Mouse (Mus musculus) lung, adult 2 months (tissue): ENCODE measurements around the gene Timd2. TPM values are rescaled to one million over a fixed set of nuclear protein-coding genes. Genes with fewer than 3 reads are reported as not detected.
"Not testable (repeated sequence)": the region's sequence is repeated elsewhere in the genome, so short reads cannot be mapped to it uniquely, and the experiment has no call there.

Experiments
- DNase-seq: peaks from one replicate; pipeline ENCODE4 v3.0.0; 2022
- H3K4me1 ChIP-seq: fragments of 200-500 bp; 2 replicates; pipeline ENCODE4 v1.6.1; 2011; ENCODE audit warnings: low read length; ENCODE audit not compliant: control insufficient read depth, insufficient read depth
- H3K4me3 ChIP-seq: fragments of 200-500 bp; replicated peaks from 2 replicates; pipeline ENCODE3; 2011; ENCODE audit warnings: low read depth, mild to moderate bottlenecking, control low read depth, low read length; ENCODE audit errors: extremely low read depth
- CTCF ChIP-seq: fragments of 200-500 bp; IDR thresholded peaks from 2 replicates; pipeline ENCODE4 v1.5.1; 2011; ENCODE audit warnings: mild to moderate bottlenecking, low read length, control low read depth; ENCODE audit not compliant: insufficient read depth
- POLR2A ChIP-seq: fragments of 200-500 bp; IDR thresholded peaks from 2 replicates; pipeline ENCODE4 v1.6.1; 2011; ENCODE audit warnings: low read depth, mild to moderate bottlenecking, control low read depth, low read length, borderline replicate concordance; ENCODE audit errors: extremely low read depth
- WGBS: fragments of 180-500 bp; shearing (Covaris S2); methylation state at CpG from one replicate; pipeline ENCODE4 v1.1.7; 2018; 5-methylcytosine and 5-hydroxymethylcytosine counted together
- polyA plus RNA-seq: library from polyadenylated mRNA; depleted of rRNA; stranded (reverse); fragments of >200 nt; gene quantifications from 2 replicates; pipeline ENCODE4 v1.2.3, GENCODE M21; 2012

Gene Timd2
- polyA plus RNA-seq, 1 experiment, result not detected

DNA sequence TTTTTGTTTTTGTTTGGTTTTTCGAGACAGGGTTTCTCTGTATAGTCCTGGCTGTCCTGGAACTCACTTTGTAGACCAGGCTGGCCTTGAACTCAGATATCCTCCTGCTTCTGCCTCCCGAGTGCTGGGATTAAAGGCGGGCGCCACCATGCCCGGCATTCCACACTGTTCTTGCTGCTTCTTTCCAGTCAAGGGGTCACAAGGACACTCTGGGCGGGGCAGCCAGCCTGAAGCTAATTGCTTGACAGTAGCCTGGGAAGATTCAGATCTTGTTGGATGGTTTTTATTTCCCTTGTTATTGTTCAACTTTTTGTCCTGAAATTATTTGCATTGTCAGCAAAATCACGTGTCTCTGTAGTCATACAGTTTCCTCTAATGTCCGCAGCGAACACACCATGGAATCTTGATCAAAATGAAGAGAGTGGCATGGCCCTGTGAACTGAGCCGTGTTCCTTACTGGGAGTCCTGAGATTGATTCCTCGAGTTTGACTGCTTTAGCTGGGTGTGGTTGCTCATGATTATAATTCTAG is 24.7 kb upstream of the Timd2 start:
- WGBS, result 81% methylated on average over 11 of the region's 11 CpGs
- H3K4me1 ChIP-seq, result no peaks in the 10 kb centered on the region
- TF ChIP-seq CTCF (no peak), POLR2A (no peak)
- no peak for DNase-seq
- no peak overlapping the region for H3K4me3 ChIP-seq

DNA sequence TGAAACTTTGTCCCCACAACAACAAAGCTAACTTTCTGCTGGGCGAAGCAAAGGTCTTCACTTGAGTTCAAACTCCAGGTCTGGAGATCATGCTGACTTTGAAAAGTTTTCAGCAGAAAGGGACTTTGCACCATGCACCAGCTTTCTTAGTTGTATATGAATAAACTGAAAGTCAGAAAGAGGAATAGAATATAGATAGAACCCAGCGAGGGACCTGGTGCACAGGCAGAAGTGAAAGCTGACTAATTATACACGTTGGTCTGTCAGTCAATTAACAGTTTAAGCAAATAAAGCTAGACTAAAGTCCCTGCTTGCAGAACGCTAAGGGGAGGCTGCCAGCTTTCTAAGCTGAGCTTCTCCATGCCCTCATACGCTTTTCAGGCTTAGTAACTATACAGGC is 8.0 kb downstream of the Timd2 start:
- 59% methylated on average over 5 of the region's 5 CpGs for WGBS

DNA sequence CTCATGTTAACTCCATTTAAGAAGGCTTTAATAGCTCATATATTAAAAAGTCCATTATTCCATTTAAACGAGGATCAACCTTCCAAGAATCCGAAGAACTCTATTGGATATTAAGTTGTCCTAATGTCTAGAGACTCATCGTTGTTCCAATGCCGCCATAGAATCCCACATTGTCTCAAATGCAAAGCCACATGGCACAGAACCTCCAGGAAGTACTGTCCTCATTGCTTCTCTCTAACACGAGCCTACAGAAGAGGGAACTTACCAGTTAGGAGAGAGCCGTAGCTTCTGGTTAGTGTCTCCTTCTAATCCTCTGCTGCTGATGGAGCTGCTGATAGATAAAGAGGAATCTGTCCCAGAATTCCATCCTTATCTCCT is 8.6 kb downstream of the Timd2 start:
- DNase-seq, result no peak
- Histone ChIP-seq H3K4me1 (no peaks in the 10 kb centered on the region), H3K4me3 (no peak overlapping the region)
- TF ChIP-seq POLR2A, result no peak
- WGBS, result 76% methylated on average over 6 of the region's 6 CpGs

More for the DNA sequence above, 8.0 kb downstream of the Timd2 start:
- H3K4me1 ChIP-seq, result no peaks in the 10 kb centered on the region
- DNase-seq, result no peak
- TF ChIP-seq POLR2A, result no peak
- TF ChIP-seq CTCF, result no peak
- H3K4me3 ChIP-seq, result no peak overlapping the region

DNA sequence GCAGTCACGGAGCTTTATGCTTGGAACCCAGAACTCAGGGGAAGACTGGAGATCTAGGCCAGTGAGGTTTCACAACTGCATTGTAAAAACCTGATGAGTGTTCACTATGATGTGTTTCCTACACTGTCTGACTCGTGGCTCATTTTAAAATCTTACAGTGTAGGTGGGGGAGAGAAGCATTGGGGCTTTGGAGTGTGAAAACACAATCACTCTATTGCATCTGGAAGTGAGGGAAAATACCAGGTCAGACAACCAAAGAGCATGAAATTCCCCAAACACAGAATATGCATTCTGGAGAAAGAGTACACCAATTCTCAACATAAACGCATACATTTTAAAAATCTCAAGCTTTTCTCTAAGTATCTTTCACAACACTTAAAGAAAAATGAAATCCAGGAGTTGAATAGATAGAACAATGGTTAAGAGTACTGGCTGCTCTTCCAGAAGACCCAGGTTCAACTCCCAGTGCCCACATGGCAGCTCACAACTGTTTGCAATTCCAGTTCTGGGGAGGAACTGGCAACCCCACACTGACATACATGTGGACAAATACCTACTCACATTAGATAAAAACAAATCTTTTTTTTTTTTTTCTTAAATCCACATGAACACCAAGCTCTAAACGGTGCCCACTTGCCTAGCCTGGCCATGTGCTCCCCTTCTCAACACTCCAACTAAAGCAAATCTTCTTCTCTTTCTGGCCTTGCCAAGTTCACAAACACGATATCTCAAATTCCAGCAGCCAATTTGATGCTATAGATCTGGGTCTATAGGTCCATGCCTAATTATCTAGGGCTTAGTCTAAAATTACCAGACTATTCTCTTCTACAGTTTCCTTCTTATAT is 9.2 kb downstream of the Timd2 start:
- WGBS, result 70% methylated on average over 5 of the region's 5 CpGs
- TF ChIP-seq CTCF (no peak), POLR2A (no peak)
- DNase-seq, result no peak
- Histone ChIP-seq H3K4me3 (no peak overlapping the region), H3K4me1 (no peaks in the 10 kb centered on the region)

DNA sequence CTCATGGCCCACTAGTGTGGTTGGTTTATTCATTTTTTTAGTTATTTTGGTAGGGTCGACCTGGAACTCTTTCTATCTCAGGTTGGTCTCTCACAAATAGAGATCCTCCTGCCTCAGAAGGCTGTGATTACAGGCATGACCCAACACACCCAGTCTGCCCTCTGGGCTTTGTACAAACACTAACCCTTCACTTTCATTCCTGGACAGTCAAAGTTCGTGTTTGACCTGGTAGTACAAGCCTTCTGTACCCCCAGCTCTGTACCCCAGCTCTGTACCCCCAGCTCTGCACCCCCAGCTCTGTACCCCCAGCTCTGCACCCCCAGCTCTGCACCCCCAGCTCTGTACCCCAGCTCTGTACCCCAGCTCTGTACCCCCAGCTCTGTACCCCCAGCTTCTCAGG is 11.0 kb downstream of the Timd2 start:
- DNase-seq, H3K4me3 ChIP-seq, H3K4me1 ChIP-seq: not testable (repeated sequence)
- 75% methylated on average over 2 of the region's 2 CpGs for WGBS

DNA sequence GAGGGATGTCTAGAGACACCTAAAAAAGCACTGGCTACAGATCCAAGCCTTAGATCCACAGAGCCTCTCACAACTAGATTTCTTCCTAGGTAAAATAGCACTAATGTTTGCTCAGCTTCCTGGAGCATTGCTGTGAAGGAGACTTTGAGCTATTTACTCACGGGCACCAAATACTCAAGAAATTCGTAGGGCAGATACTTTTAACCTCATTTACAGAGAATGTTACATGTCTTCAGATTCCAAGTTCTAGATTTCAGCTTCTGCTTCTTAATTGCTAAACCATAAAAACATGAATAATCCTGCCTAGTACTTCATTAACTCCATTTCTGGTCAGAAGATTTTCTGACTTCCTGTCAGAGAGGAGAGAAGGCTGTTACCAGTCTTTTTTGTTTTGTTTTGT is 16.7 kb downstream of the Timd2 start:
- no peak for TF ChIP-seq POLR2A
- TF ChIP-seq CTCF, result no peak
- no peak for DNase-seq
- WGBS, result 50% methylated on average over 2 of the region's 2 CpGs
- Histone ChIP-seq H3K4me1 (no peaks in the 10 kb centered on the region), H3K4me3 (no peak overlapping the region)

DNA sequence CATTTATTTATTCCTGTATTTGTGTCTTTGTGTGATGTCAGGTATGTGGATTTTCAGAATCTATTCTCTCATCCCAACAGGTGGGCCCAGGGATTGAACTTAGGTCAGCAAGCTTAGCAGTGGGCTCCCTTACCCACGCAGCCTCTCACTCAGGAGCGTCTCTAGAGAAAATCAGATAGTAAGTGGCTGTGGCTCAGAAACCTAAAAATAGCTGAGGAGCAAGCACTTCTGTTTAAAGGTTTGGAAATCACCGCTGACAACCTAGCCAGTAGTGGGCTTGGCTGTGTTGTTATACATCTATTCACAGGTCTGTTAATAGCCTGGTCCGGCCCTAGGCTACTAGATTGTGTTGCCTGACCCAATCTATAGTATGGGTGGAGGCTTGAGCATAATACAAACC is 23.1 kb downstream of the Timd2 start:
- no peak overlapping the region for H3K4me3 ChIP-seq
- TF ChIP-seq CTCF (no peak), POLR2A (no peak)
- 42% methylated on average over 4 of the region's 4 CpGs for WGBS
- no peak for DNase-seq
- no peaks in the 10 kb centered on the region for H3K4me1 ChIP-seq

DNA sequence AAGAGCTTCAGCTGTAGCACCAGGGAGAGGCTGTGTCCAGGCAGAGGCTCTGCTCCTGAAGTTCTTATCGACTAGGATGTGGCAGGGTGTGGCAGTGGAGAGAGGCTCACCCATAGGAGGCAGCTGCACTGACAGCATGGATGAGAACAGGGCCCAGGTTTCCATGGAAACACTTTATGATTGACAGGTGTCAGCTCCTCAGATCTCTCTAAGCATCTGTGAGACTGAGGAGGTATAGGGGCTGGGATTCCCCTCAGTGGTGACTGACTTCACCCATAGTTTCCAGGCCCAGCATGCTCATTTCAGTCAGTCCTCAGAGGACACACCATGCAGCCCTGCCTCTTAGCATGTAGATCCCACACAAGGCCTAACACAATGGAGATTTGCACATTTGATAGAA is 24.0 kb downstream of the Timd2 start:
- Histone ChIP-seq H3K4me3 (no peak overlapping the region), H3K4me1 (no peaks in the 10 kb centered on the region)
- no peak for DNase-seq
- 65% methylated on average over 1 of the region's 1 CpGs for WGBS
- TF ChIP-seq CTCF, result no peak
- no peak for TF ChIP-seq POLR2A

DNA sequence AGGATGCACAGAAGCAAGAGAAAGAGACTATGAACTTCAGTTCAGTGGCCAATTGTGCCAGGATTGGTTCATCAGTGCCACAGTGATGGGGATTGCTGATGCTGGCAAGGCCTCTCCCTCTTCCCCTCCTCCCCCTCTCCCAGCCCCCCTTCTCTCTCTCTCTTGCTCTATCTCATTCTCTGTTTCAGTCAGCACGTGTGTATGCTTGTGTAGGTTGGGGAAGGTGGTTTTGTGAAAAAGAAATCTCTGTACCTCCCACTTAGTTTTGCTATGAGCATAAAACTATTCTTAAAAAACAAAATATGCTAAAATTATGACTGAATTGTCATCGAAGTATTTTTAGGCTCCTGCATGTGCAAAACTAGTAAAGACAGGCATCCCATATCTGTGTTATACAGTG is 38.9 kb downstream of the Timd2 start:
- DNase-seq, result no peak
- TF ChIP-seq POLR2A (no peak), CTCF (no peak)
- Histone ChIP-seq H3K4me3 (no peak overlapping the region), H3K4me1 (no peaks in the 10 kb centered on the region)
- WGBS, result 63% methylated on average over 2 of the region's 2 CpGs

DNA sequence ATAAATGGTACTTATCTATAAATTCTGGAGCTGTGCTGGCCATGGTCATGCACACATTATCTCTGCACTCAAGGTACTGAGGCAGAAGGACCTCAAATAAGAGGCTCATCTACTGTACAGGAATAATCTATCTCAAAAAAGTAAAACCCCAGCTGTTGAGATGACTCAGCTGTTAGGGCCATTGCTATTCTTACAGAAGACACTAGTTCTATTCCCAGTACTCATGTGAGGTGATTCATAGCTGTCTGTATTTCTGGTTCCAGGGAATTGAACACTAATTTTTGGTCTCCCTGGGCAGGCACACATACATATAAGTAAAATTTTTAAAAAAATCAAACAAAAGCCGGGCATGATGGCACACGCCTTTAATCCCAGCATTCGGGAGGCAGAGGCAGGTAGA is 39.8 kb downstream of the Timd2 start:
- 92% methylated on average over 3 of the region's 3 CpGs for WGBS
- H3K4me3 ChIP-seq, result no peak overlapping the region
- H3K4me1 ChIP-seq, result no peaks in the 10 kb centered on the region
- TF ChIP-seq POLR2A (no peak), CTCF (no peak)
- DNase-seq, result no peak
